Mouse (Mus musculus) embryonic facial prominence, embryonic 12.5 days (tissue): ENCODE results near the gene Bpifb3. TPM values are rescaled to one million over a fixed set of nuclear protein-coding genes. Genes with fewer than 3 reads are reported as not detected.

Source experiments
- ATAC-seq: fragments of 200-750 bp; cut with Nextera tagmentation; 2 replicates; pipeline ENCODE4 v1.8.0; 2017; ENCODE audit not compliant: insufficient number of reproducible peaks, insufficient read depth, low FRiP score, low TSS enrichment
- H3K27ac ChIP-seq: fragments of 300-500 bp; sonication (generic); 2 replicates; pipeline ENCODE4 v1.5.1; 2016; ENCODE audit warnings: mild to moderate bottlenecking
- H3K27me3 ChIP-seq: fragments of 300-500 bp; sonication (generic); 2 replicates; pipeline ENCODE4 v1.6.1; 2016; ENCODE audit warnings: mild to moderate bottlenecking, moderate library complexity
- H3K36me3 ChIP-seq: fragments of 300-500 bp; sonication (generic); 2 replicates; pipeline ENCODE4 v1.6.1; 2016; ENCODE audit warnings: mild to moderate bottlenecking
- H3K4me1 ChIP-seq: fragments of 300-500 bp; sonication (generic); 2 replicates; pipeline ENCODE4 v1.6.1; 2016
- H3K4me2 ChIP-seq: fragments of 300-500 bp; sonication (generic); replicated peaks from 2 replicates; pipeline ENCODE4 v1.6.1; 2016; ENCODE audit warnings: mild to moderate bottlenecking, moderate library complexity
- H3K4me3 ChIP-seq: fragments of 300-500 bp; sonication (generic); 2 replicates; pipeline ENCODE4 v1.5.1; 2016; ENCODE audit warnings: mild to moderate bottlenecking
- H3K9ac ChIP-seq: fragments of 300-500 bp; sonication (generic); 2 replicates; pipeline ENCODE4 v1.6.1; 2016; ENCODE audit warnings: mild to moderate bottlenecking, moderate library complexity
- H3K9me3 ChIP-seq: fragments of 300-500 bp; sonication (generic); 2 replicates; pipeline ENCODE4 v1.6.1; 2016; ENCODE audit warnings: mild to moderate bottlenecking, moderate library complexity
- WGBS: fragments of 180-500 bp; shearing (Covaris S2); methylation state at CpG from one replicate; pipeline ENCODE4 v1.1.7; 2016; 5-methylcytosine and 5-hydroxymethylcytosine counted together
- polyA plus RNA-seq: library from polyadenylated mRNA; unstranded; fragments of >200 nt; fragmentation: Nextera tagmentation; extraction: Ambion mirVana; gene quantifications from 2 replicates; pipeline ENCODE4 v1.2.1, GENCODE M21; 2016

Gene Bpifb3
- not detected in 2 replicates for polyA plus RNA-seq

- Histone ChIP-seq H3K4me3 (no peak within 1 kb of the TSS), H3K27ac (no peak within 1 kb of the TSS), H3K4me2 (no peak within 1 kb of the TSS), H3K9ac (no peak within 1 kb of the TSS), H3K27me3 (no peaks in the 10 kb centered on the region), H3K36me3 (no peaks in the 10 kb centered on the region), H3K9me3 (no peaks in the 10 kb centered on the region), H3K4me1 (no peaks in the 10 kb centered on the region)
- 49% methylated on average over 8 of the region's 8 CpGs for WGBS
- ATAC-seq = no peak
Observed at GRCm38 (mm10) chr2:153917930-153918329, at the start of gene Bpifb3. Bpifb3 (plus strand) TSS chr2:153918230.

GRCm38 (mm10) chr2:153870984-153871383, 47.0 kb upstream of the Bpifb3 start, which contains the start of gene Sun5:
Sun5 (minus strand) TSS chr2:153871084.
- 83% methylated on average over 4 of the region's 4 CpGs for WGBS
- no peak for ATAC-seq
- Histone ChIP-seq H3K9ac (no peak within 1 kb of the TSS), H3K4me2 (no peak within 1 kb of the TSS), H3K27me3 (no peaks in the 10 kb centered on the region), H3K36me3 (no peaks in the 10 kb centered on the region), H3K9me3 (no peaks in the 10 kb centered on the region), H3K27ac (no peak within 1 kb of the TSS), H3K4me3 (no peak within 1 kb of the TSS), H3K4me1 (no peaks in the 10 kb centered on the region)

- WGBS = 75% methylated on average over 9 of the region's 9 CpGs
- H3K9ac ChIP-seq = no peak within 1 kb of the TSS
Observed at GRCm38 (mm10) chr2:153874745-153875144, 43.3 kb upstream of the Bpifb3 start, which contains the start of gene Bpifb2. Bpifb2 (plus strand) TSS chr2:153875045.

DNA sequence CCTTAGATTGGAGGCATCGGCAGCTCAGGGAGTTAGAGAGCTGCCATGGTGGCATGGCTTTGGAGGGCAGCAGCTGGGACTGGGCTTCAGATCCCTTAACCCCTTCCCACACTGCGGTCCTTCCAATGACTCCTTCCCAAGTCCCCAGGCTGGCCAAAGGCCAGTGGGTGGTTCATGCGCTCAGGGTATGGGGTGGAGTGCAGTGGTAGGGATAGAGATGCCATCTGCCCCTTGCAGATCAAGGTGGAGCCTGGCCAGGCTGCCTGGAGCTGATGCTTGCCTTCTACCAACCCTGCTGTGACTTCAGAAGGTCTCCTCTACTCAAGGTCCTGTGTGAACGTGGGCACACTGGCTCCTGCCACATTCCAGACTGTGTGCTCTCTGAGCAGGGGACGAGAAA, 18.9 kb upstream of the Bpifb3 start:
- Histone ChIP-seq H3K4me3 (no peak overlapping the region), H3K9me3 (no peaks in the 10 kb centered on the region), H3K4me2 (no peak overlapping the region), H3K27me3 (no peaks in the 10 kb centered on the region), H3K9ac (no peak overlapping the region), H3K4me1 (no peaks in the 10 kb centered on the region), H3K36me3 (no peaks in the 10 kb centered on the region), H3K27ac (no peak overlapping the region)
- no peak for ATAC-seq
- WGBS = 91% methylated on average over 5 of the region's 5 CpGs

More at GRCm38 (mm10) chr2:153874745-153875144, 43.3 kb upstream of the Bpifb3 start, which contains the start of gene Bpifb2:
- H3K4me3 ChIP-seq = no peak within 1 kb of the TSS
- no peak for ATAC-seq
- no peaks in the 10 kb centered on the region for H3K9me3 ChIP-seq
- no peaks in the 10 kb centered on the region for H3K27me3 ChIP-seq
- H3K4me2 ChIP-seq = no peak within 1 kb of the TSS
- H3K4me1 ChIP-seq = no peaks in the 10 kb centered on the region
- H3K36me3 ChIP-seq = no peaks in the 10 kb centered on the region
- no peak within 1 kb of the TSS for H3K27ac ChIP-seq

DNA sequence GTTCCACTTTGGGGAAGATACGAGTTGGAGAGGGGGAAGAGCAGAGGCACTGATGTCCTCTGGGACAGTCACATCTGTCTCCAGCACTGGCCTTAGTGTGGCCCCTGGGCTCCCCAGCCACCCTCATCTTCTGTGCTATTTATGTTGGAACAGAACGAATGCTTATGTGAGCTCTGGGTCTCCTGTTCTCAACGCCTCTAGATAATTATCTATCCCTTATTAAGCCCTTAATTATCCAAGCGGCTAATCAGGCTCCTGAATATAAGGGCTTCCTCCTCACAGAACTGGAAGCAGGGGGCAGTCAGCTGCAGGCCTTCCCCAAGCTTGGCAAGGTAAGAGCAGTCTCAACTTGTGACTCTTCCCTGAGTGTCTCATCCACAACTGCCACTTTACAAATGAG, 17.9 kb upstream of the Bpifb3 start, which contains the start of gene Bpifb6:
Gene Bpifb6 (plus strand): TSS at position 301 of the 400 bp plus-strand sequence.
- H3K4me3 ChIP-seq = no peak within 1 kb of the TSS
- no peaks in the 10 kb centered on the region for H3K4me1 ChIP-seq
- no peaks in the 10 kb centered on the region for H3K36me3 ChIP-seq
- H3K27me3 ChIP-seq = no peaks in the 10 kb centered on the region
- H3K9ac ChIP-seq = no peak within 1 kb of the TSS
- 75% methylated on average over 4 of the region's 4 CpGs for WGBS
- H3K27ac ChIP-seq = no peak within 1 kb of the TSS
- H3K9me3 ChIP-seq = no peaks in the 10 kb centered on the region
- ATAC-seq = no peak
- no peak within 1 kb of the TSS for H3K4me2 ChIP-seq

- no peak overlapping the region for H3K4me3 ChIP-seq
- ATAC-seq = no peak
- no peaks in the 10 kb centered on the region for H3K36me3 ChIP-seq
- H3K27me3 ChIP-seq = no peaks in the 10 kb centered on the region; the same call in 1 of the 2 replicates
- H3K4me1 ChIP-seq = no peaks in the 10 kb centered on the region
- H3K9ac ChIP-seq = no peak overlapping the region
- WGBS = 78% methylated on average over 6 of the region's 6 CpGs
- H3K4me2 ChIP-seq = no peak overlapping the region
- H3K27ac ChIP-seq = no peak overlapping the region
- no peaks in the 10 kb centered on the region for H3K9me3 ChIP-seq
Observed at GRCm38 (mm10) chr2:153902726-153903125, 15.3 kb upstream of the Bpifb3 start.

DNA sequence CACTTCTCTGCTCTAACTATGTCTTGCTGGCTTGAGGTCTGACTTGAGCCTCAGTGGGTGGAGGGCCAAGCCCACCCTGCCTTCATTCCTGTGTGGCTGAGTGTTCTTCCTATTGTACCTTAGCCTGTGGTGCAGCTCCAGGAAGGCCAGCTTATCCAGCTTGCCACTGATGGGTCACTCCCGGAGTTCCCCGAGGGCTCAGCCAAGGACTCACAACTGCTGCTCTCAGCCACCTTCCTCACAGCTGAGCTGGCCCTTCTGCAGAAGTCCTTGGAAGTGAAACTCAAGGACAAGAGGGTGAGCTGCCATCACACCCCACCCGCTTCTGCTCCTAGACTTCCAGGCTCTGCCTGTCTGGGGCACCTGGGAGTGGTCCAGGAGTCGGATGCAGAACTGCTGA, 11.4 kb upstream of the Bpifb3 start:
- 91% methylated on average over 4 of the region's 4 CpGs for WGBS

DNA sequence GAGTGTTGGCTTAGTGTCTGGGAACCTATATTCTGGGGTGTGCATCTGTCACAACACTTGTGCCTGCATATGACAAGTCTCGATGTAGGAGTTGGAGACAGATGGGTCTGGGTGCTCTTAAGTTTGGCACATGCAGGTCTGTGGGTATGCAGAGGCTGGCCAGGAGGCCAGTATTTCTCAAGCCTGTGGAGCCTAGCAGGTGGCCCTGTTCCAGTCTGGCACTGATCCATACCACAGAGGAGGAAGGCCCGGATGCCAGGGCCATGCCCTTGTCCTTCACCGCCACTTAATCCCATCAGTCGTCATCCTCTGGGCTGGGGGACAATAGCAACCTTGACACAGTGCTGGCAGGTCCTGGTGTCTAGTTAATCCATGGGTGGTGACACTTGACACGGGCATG, 3.9 kb upstream of the Bpifb3 start:
- Histone ChIP-seq H3K36me3 (no peaks in the 10 kb centered on the region), H3K4me2 (no peak overlapping the region), H3K4me1 (no peaks in the 10 kb centered on the region), H3K27me3 (no peaks in the 10 kb centered on the region), H3K27ac (no peak overlapping the region), H3K9me3 (no peaks in the 10 kb centered on the region), H3K9ac (no peak overlapping the region), H3K4me3 (no peak overlapping the region)
- ATAC-seq = no peak
- WGBS = 71% methylated on average over 5 of the region's 5 CpGs

More for the DNA sequence above, 11.4 kb upstream of the Bpifb3 start:
- H3K9ac ChIP-seq = no peak overlapping the region
- no peak for ATAC-seq
- H3K36me3 ChIP-seq = no peaks in the 10 kb centered on the region
- no peak overlapping the region for H3K4me2 ChIP-seq
- no peaks in the 10 kb centered on the region for H3K4me1 ChIP-seq
- H3K4me3 ChIP-seq = no peak overlapping the region
- no peaks in the 10 kb centered on the region for H3K9me3 ChIP-seq
- no peaks in the 10 kb centered on the region; the same call in 1 of the 2 replicates for H3K27me3 ChIP-seq
- no peak overlapping the region for H3K27ac ChIP-seq

- 87% methylated on average over 6 of the region's 6 CpGs for WGBS
- no peak overlapping the region for H3K27ac ChIP-seq
Observed at GRCm38 (mm10) chr2:153921246-153921645, 3.2 kb downstream of the Bpifb3 start.

GRCm38 (mm10) chr2:153929871-153930413, 11.9 kb downstream of the Bpifb3 start:
- no peak for ATAC-seq
- Histone ChIP-seq H3K27me3 (no peaks in the 10 kb centered on the region), H3K4me1 (no peaks in the 10 kb centered on the region), H3K36me3 (no peaks in the 10 kb centered on the region), H3K4me2 (no peak overlapping the region), H3K4me3 (no peak overlapping the region), H3K27ac (no peak overlapping the region), H3K9me3 (no peaks in the 10 kb centered on the region), H3K9ac (no peak overlapping the region)
- 44% methylated on average over 3 of the region's 3 CpGs for WGBS

More at GRCm38 (mm10) chr2:153921246-153921645, 3.2 kb downstream of the Bpifb3 start:
- ATAC-seq = no peak
- Histone ChIP-seq H3K36me3 (no peaks in the 10 kb centered on the region), H3K27me3 (no peaks in the 10 kb centered on the region), H3K4me3 (no peak overlapping the region), H3K4me2 (no peak overlapping the region), H3K4me1 (no peaks in the 10 kb centered on the region), H3K9me3 (no peaks in the 10 kb centered on the region), H3K9ac (no peak overlapping the region)

- H3K27ac ChIP-seq = no peak overlapping the region
- no peak overlapping the region for H3K9ac ChIP-seq
- H3K4me1 ChIP-seq = no peaks in the 10 kb centered on the region
- H3K9me3 ChIP-seq = no peaks in the 10 kb centered on the region
- H3K4me2 ChIP-seq = no peak overlapping the region
- no peaks in the 10 kb centered on the region for H3K36me3 ChIP-seq
- no peak overlapping the region for H3K4me3 ChIP-seq
- 73% methylated on average over 6 of the region's 6 CpGs for WGBS
- ATAC-seq = no peak
- no peaks in the 10 kb centered on the region for H3K27me3 ChIP-seq
Observed at GRCm38 (mm10) chr2:153931125-153931524, 13.1 kb downstream of the Bpifb3 start.

DNA sequence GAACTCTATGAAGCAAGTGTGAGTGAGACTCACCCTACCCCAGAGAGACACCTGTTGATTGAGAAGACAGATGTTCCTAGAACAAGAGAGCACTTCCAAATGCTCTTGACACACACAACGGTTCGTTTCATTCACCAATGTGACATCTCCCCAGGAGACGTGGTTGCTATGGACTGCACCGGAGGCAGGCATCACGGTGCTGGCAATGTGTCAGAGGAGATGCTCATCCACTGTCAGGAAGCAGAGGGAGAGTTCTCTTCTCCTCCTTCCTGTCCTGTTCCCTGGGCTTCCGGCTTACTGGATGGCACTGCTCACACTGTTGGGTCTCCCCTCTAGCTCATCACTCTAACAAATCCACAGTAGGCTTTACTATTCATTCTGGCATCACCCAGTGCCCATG, 15.3 kb downstream of the Bpifb3 start:
- H3K4me1 ChIP-seq = no peaks in the 10 kb centered on the region
- H3K27ac ChIP-seq = no peak overlapping the region
- H3K9me3 ChIP-seq = no peaks in the 10 kb centered on the region
- H3K27me3 ChIP-seq = no peaks in the 10 kb centered on the region
- no peaks in the 10 kb centered on the region for H3K36me3 ChIP-seq
- H3K9ac ChIP-seq = no peak overlapping the region
- WGBS = 84% methylated on average over 6 of the region's 6 CpGs
- H3K4me2 ChIP-seq = no peak overlapping the region
- no peak for ATAC-seq
- H3K4me3 ChIP-seq = no peak overlapping the region
